Mouse (Mus musculus) embryonic facial prominence, embryonic 13.5 days (tissue): ENCODE results near the gene Sec23b. TPM values are rescaled to one million over a fixed set of nuclear protein-coding genes. Genes with fewer than 3 reads are reported as not detected.

Experiments used
- microRNA-seq: library from miRNA; unstranded; fragments of <30 nt; microRNA quantifications from one replicate; pipeline ENCODE4, GENCODE M21; 2016
- polyA plus RNA-seq: library from polyadenylated mRNA; unstranded; fragments of >200 nt; fragmentation: Nextera tagmentation; extraction: Ambion mirVana; gene quantifications from 2 replicates; pipeline ENCODE4 v1.2.1, GENCODE M21; 2015

Sec23b gene
- polyA plus RNA-seq, 1 experiment from 2014 or later: 83.3 TPM

Small RNAs within 50 kb of the gene (microRNA-seq; reads per million reads assigned to microRNA genes)
- gene Gm24823: not detected

Other genes with a start within 250 kb of the Sec23b start
- gene Ovol2, start 224.1 kb upstream of the Sec23b start, polyA plus RNA-seq: 3.2 TPM in 2 replicates
- 43.5 and 44.3 TPM in 2 replicates for gene Kat14, start 187.2 kb upstream of the Sec23b start, polyA plus RNA-seq
- gene Pet117, start 187.2 kb upstream of the Sec23b start, polyA plus RNA-seq: 6.4 and 7.7 TPM in 2 replicates
- 2.6 and 3.1 TPM in 2 replicates for gene Dzank1, start 28.8 kb upstream of the Sec23b start, polyA plus RNA-seq
- gene Polr3f, start 28.5 kb upstream of the Sec23b start, polyA plus RNA-seq: 32.9 and 33.8 TPM in 2 replicates
- gene Rbbp9, start 5.4 kb upstream of the Sec23b start, polyA plus RNA-seq: 66.4 and 66.5 TPM in 2 replicates
- 43.6 and 45.8 TPM in 2 replicates for gene Smim26, start 37.8 kb downstream of the Sec23b start, polyA plus RNA-seq
- gene Dtd1, start 43.7 kb downstream of the Sec23b start, polyA plus RNA-seq: 48.1 and 50.8 TPM in 2 replicates